Mouse (Mus musculus): Measurements from ENCODE around the gene Sema7a. TPM values are rescaled to one million over a fixed set of nuclear protein-coding genes. Genes with fewer than 3 reads are reported as not detected.

Sema7a gene
- polyA plus RNA-seq, 1 experiment from 2014 or later: 1.6 TPM

DNA sequence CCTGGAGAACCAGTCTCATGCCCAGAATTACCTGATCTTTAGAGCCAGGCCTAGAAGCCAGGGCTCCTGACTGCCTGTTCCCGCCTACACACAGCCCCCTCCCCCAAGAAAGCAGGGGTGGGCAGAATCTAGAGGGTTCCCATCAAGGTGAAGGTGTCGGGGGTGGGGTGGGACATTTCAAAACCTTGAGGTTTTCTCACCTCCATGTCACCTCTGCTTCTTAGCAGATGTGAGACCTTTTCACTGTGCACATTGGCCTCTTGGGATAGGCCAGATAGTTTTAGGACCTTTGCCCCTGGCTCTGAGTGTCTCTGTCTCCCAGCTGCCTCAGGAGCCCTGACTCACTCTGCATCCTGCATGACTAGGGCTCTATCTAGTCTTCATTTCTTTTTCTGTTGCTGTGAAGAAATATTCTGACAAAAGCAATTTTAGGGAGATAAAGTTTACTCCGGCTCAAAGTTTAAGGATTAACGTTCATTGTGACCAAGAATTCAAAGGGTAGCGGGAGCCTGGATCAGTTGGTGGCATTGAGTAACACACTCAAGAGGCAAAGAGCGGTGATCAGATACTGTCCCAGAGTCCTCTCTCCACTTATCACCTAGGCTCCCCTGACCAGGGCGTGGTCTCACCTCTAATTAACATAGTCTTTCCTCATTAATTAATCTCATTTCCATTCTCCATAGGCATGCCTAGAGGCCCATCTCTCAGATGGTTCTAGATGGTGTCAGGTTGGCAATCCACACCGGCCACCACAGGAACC is 29.1 kb downstream of the Sema7a start:
- Histone ChIP-seq H3K27me3 (ENCODE audit: control insufficient read depth, insufficient read depth, low read depth, low read length) (no peaks in the 10 kb centered on the region), H3K36me3 (ENCODE audit: control insufficient read depth, insufficient read depth, low read length) (no peaks in the 10 kb centered on the region), H3K4me1 (ENCODE audit: control insufficient read depth, insufficient read depth, low read length) (no peaks in the 10 kb centered on the region), H3K27ac (ENCODE audit: low read length) (no peak overlapping the region), H3K4me3 (ENCODE audit: low read depth, low read length) (no peak overlapping the region), H3K9ac (ENCODE audit: low read depth, low read length) (no peak overlapping the region), H3K9me3 (replicated peaks; ENCODE audit: control insufficient read depth, low read length, poor library complexity, severe bottlenecking) (no peaks in the 10 kb centered on the region), H3K4me2 (ENCODE audit: low read length) (no peak overlapping the region)
- WGBS: 90% methylated on average over 8 of the region's 8 CpGs
- no peak for ATAC-seq

DNA sequence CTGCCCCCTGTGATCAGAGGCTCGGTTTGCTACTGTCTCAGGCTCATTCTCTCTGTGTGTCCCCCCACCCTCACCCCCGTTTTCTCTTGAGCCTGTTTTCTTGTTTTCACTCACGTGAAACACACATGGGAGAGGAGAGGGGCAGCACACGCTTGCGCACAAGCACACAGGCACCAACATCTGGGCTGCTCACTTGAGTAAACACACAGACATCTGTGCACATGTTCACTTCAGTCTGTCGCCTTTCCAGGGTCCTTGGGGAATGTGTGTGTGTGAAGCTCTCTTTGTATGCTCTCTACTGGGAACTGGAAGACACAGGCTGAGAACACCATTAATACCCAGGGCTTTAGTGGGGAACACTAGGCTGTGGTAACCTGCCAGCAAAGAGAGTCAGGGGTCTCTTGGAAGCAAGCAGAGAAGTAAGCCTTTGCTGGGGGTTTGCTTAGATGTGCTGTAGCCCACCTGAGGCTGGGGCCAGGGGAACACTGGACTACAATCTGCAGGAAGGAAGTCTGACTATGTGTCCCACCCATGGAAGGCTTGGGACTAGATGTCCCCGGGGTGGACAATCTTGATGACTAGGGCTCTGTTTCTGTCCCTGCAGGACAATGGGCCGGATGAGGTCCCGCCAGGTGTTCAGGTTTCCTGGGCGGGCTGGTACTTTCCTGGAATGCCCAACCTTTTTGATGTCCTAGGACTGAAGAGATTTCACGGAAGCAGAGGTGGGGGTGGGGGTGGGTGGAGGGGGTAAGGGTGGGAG is 30.0 kb downstream of the Sema7a start:
- ATAC-seq: no peak
- Histone ChIP-seq H3K9me3 (replicated peaks; ENCODE audit: control insufficient read depth, low read length, poor library complexity, severe bottlenecking) (no peaks in the 10 kb centered on the region), H3K4me3 (ENCODE audit: low read depth, low read length) (no peak overlapping the region), H3K36me3 (ENCODE audit: control insufficient read depth, insufficient read depth, low read length) (no peaks in the 10 kb centered on the region), H3K4me1 (ENCODE audit: control insufficient read depth, insufficient read depth, low read length) (no peaks in the 10 kb centered on the region), H3K27ac (ENCODE audit: low read length) (no peak overlapping the region), H3K27me3 (ENCODE audit: control insufficient read depth, insufficient read depth, low read depth, low read length) (no peaks in the 10 kb centered on the region), H3K9ac (ENCODE audit: low read depth, low read length) (no peak overlapping the region), H3K4me2 (ENCODE audit: low read length) (no peak overlapping the region)
- 78% methylated on average over 11 of the region's 11 CpGs for WGBS

DNA sequence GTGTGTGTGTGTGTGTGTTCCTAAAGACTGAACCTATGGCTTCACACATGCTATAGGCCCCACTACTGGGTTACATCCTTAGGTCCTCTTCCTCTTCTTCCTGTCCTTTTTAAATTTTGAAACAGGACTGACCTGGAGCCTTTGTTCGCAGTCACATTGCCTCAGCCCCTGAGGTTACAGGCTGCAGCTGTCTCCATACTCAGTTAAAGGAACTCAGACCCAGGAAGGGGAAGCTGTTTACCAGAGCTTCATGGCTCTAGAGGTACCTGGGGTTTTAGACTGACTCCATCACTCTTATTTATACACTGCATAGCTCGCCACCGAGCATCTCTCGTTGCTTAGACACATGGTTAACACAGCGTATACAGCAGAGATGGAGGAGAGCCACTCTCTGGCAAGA is 31.5 kb downstream of the Sema7a start:
- 93% methylated on average over 5 of the region's 5 CpGs for WGBS
- H3K27me3 ChIP-seq (ENCODE audit: control insufficient read depth, insufficient read depth, low read depth, low read length): no peaks in the 10 kb centered on the region
- no peak for ATAC-seq
- H3K4me2 ChIP-seq (ENCODE audit: low read length): no peak overlapping the region
- H3K36me3 ChIP-seq (ENCODE audit: control insufficient read depth, insufficient read depth, low read length): no peaks in the 10 kb centered on the region
- H3K4me3 ChIP-seq (ENCODE audit: low read depth, low read length): no peak overlapping the region
- no peak overlapping the region for H3K27ac ChIP-seq (ENCODE audit: low read length)
- no peak overlapping the region for H3K9ac ChIP-seq (ENCODE audit: low read depth, low read length)
- H3K9me3 ChIP-seq (replicated peaks; ENCODE audit: control insufficient read depth, low read length, poor library complexity, severe bottlenecking): no peaks in the 10 kb centered on the region
- H3K4me1 ChIP-seq (ENCODE audit: control insufficient read depth, insufficient read depth, low read length): no peaks in the 10 kb centered on the region

DNA sequence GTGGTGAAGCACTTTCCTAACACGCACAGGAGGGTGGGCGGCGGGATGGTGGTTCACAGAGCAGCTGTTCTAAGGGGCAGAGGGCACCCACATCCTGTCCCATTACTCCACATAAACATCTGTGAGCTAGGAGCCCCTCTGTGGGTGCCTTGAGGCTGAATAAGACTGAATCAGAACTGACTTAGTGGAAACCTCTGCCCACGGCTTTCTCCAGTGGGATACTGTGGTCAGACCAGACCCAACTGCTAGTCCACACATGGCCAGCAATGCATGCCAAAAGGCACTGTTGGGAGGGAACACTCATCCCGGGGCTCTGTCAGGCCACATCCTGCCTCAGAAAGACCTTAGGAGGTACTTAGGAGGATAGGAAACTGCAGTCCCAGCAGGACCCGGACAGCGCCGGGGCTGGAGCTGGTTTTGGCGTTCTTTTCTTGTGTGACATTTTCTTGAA is 32.3 kb downstream of the Sema7a start:
- Histone ChIP-seq H3K4me1 (ENCODE audit: control insufficient read depth, insufficient read depth, low read length) (no peaks in the 10 kb centered on the region), H3K27ac (ENCODE audit: low read length) (no peak overlapping the region), H3K36me3 (ENCODE audit: control insufficient read depth, insufficient read depth, low read length) (no peaks in the 10 kb centered on the region), H3K9me3 (replicated peaks; ENCODE audit: control insufficient read depth, low read length, poor library complexity, severe bottlenecking) (no peaks in the 10 kb centered on the region), H3K27me3 (ENCODE audit: control insufficient read depth, insufficient read depth, low read depth, low read length) (no peaks in the 10 kb centered on the region), H3K4me3 (ENCODE audit: low read depth, low read length) (no peak overlapping the region), H3K4me2 (ENCODE audit: low read length) (no peak overlapping the region), H3K9ac (ENCODE audit: low read depth, low read length) (no peak overlapping the region)
- 62% methylated on average over 9 of the region's 9 CpGs for WGBS
- ATAC-seq: no peak

DNA sequence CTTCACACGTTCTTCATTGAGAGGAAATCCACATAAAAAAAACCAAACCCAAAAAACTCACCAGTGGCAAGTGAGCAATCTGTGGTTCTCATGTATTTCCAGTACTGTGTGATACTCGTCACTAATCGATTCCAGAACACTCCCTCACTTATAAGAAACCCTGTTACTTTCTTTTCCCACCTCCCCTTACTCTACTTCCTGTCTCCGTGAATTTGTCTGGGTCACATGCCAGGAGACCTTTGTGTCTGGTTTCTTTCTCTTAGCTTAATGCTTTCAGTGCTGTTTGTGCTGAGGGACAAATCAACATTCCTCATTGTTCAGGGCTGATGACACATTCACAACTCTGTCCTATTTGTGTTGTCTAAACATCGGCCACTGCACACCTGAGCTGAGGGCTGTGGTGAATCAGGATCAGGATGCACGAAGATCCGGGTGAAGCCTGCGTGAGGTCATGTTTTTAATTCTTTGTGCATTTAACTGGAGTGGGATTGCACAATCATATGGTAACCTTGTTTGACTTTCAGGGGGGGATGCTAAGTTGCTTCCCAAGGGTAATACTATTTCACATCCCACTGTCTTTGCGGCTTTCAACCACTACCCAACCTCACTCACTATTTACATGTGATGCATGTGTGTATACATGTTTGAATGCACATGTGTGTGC is 33.0 kb downstream of the Sema7a start:
- Histone ChIP-seq H3K36me3 (ENCODE audit: control insufficient read depth, insufficient read depth, low read length) (no peaks in the 10 kb centered on the region), H3K27me3 (ENCODE audit: control insufficient read depth, insufficient read depth, low read depth, low read length) (no peaks in the 10 kb centered on the region), H3K9ac (ENCODE audit: low read depth, low read length) (no peak overlapping the region), H3K27ac (ENCODE audit: low read length) (no peak overlapping the region), H3K9me3 (replicated peaks; ENCODE audit: control insufficient read depth, low read length, poor library complexity, severe bottlenecking) (no peaks in the 10 kb centered on the region), H3K4me1 (ENCODE audit: control insufficient read depth, insufficient read depth, low read length) (no peaks in the 10 kb centered on the region), H3K4me3 (ENCODE audit: low read depth, low read length) (no peak overlapping the region), H3K4me2 (ENCODE audit: low read length) (no peak overlapping the region)
- no peak for ATAC-seq
- WGBS: 68% methylated on average over 9 of the region's 9 CpGs

DNA sequence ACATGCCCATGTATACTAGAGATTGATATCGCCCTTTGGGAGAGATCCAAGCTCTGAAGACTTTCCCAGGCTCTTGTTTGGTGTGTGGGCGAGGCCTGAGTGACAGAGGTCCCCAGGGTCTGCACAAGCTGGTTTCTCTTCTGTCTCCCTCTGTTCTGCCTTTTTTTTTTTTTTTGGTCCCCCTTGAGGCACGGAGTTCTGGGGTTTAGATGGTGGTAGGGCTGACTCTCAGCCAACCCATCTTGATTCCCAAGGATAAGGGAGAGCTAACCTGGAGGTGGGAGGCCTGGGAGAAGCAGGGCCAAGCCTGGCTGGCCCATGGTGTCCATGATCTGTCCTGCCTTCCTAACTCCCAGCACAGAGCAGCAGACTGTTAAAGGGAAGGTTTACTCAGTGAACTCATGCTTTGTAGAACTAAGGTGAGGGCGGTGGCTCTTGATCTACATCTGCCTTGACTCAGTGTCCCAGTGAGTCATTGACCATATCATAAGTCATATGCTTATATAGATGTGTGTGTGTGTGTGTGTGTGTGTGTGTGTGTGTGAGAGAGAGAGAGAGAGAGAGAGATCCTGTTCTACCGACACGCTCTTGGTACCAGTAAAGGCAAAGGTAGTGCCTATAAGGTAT is 33.6 kb downstream of the Sema7a start:
- ATAC-seq: no peak
- H3K4me1 ChIP-seq (ENCODE audit: control insufficient read depth, insufficient read depth, low read length): no peaks in the 10 kb centered on the region
- no peaks in the 10 kb centered on the region for H3K36me3 ChIP-seq (ENCODE audit: control insufficient read depth, insufficient read depth, low read length)
- no peak overlapping the region for H3K4me3 ChIP-seq (ENCODE audit: low read depth, low read length)
- no peak overlapping the region for H3K4me2 ChIP-seq (ENCODE audit: low read length)
- no peaks in the 10 kb centered on the region for H3K27me3 ChIP-seq (ENCODE audit: control insufficient read depth, insufficient read depth, low read depth, low read length)
- no peaks in the 10 kb centered on the region for H3K9me3 ChIP-seq (replicated peaks; ENCODE audit: control insufficient read depth, low read length, poor library complexity, severe bottlenecking)
- 82% methylated on average over 6 of the region's 6 CpGs for WGBS
- no peak overlapping the region for H3K27ac ChIP-seq (ENCODE audit: low read length)
- no peak overlapping the region for H3K9ac ChIP-seq (ENCODE audit: low read depth, low read length)

DNA sequence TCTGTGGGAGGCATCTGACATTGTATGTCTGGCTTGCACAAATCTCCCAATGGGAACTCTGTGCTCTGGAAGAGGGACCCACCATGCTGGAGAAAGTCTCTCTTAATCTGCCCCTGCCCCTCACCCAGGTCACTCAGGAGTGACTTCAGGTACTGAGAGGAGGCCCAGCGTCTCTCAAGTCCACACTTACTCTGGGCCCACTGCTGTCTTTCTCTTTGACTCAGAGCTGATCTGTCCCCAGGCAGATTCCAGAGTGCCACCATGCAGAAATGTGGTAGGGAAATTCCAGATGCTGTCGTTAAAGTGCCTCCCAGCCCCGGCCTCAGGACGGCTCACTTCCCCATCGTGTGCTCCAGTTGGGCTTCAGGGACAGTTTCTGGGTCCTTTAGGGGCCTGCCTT is 34.3 kb downstream of the Sema7a start:
- Histone ChIP-seq H3K27me3 (ENCODE audit: control insufficient read depth, insufficient read depth, low read depth, low read length) (no peaks in the 10 kb centered on the region), H3K36me3 (ENCODE audit: control insufficient read depth, insufficient read depth, low read length) (no peaks in the 10 kb centered on the region), H3K4me3 (ENCODE audit: low read depth, low read length) (no peak overlapping the region), H3K4me1 (ENCODE audit: control insufficient read depth, insufficient read depth, low read length) (no peaks in the 10 kb centered on the region), H3K9me3 (replicated peaks; ENCODE audit: control insufficient read depth, low read length, poor library complexity, severe bottlenecking) (no peaks in the 10 kb centered on the region), H3K4me2 (ENCODE audit: low read length) (no peak overlapping the region), H3K27ac (ENCODE audit: low read length) (no peak overlapping the region), H3K9ac (ENCODE audit: low read depth, low read length) (no peak overlapping the region)
- 78% methylated on average over 5 of the region's 5 CpGs for WGBS
- ATAC-seq: no peak

DNA sequence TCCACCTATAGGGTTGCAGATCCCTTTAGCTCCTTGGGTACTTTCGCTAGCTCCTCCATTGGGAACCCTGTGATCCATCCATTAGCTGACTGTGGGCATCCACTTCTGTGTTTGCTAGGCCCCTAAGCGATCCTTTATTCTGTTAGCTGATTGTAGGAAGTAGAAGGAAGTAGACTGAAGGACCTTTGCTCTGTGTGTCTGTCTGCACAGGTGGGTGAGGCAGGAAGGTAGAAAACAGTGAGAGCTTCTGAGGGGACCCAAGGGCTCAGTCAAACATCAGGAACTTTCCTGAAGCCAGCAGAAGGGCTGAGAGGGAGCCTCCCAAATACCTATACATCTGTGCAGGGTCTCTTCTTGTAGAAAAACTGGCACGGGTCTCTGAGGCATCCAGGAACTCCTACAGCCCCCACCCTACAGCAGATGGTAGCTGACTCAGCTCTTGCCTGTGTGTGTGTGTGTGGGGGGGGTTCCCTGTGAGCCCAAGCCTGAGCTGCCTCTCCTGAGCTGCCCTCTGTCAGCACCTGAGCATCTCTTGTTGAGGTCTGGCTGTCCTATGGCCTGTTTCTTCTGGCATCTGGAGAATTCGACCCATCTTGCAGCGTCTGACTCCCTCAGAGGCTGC is 35.4 kb downstream of the Sema7a start:
- H3K4me2 ChIP-seq (ENCODE audit: low read length): no peak overlapping the region
- WGBS: 88% methylated on average over 5 of the region's 5 CpGs
- H3K27ac ChIP-seq (ENCODE audit: low read length): no peak overlapping the region
- H3K9me3 ChIP-seq (replicated peaks; ENCODE audit: control insufficient read depth, low read length, poor library complexity, severe bottlenecking): no peaks in the 10 kb centered on the region
- H3K36me3 ChIP-seq (ENCODE audit: control insufficient read depth, insufficient read depth, low read length): no peaks in the 10 kb centered on the region
- ATAC-seq: no peak
- H3K4me1 ChIP-seq (ENCODE audit: control insufficient read depth, insufficient read depth, low read length): no peaks in the 10 kb centered on the region
- H3K27me3 ChIP-seq (ENCODE audit: control insufficient read depth, insufficient read depth, low read depth, low read length): no peaks in the 10 kb centered on the region
- H3K9ac ChIP-seq (ENCODE audit: low read depth, low read length): no peak overlapping the region
- H3K4me3 ChIP-seq (ENCODE audit: low read depth, low read length): no peak overlapping the region
